31 mouse cellular contexts compared by ENCODE assay signal in the genomic region with DNA sequence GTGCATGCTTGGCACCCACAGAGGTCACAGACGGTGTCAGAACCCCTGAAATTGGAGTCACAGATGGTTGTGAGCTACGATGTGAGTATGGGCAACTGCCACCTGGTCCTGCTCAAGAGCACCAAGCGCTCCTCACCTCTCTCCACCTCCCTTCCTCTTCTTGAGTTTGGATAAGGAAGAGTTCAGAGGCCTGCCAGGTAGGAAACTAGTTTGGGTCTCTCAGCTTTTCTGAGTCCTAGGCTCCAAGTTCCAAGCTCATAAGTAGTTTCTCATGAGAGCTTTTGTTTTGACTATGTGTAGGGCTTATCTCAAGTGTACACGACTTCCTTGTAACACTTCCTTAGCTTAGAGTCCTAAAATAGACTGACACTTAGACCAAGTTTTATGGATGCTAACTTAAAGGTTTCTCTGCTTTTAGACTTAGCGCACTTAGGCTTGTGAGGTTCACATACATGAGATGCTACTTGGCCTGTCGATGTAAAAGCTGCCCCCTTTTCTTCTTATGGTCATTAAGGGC.
A peak's percentile ranks its signal among the peaks of the same experiment; 100 is the strongest.
DNase-seq lines count a peak whose midpoint lies in the region; ATAC-seq lines count a peak whose summit lies in the region.
"Had no signal": no experiment of that assay in that cellular context is flagged by ENCODE, and none has a peak within 500 bp of the region (broad histone marks: within the 10 kb centered on the region; RNA-seq: fewer than 3 reads in every experiment).

No protein-coding gene starts in this region.

- H3K4me3 ChIP-seq in megakaryocyte, embryonic 14.5 days (replicated peaks): peak overlapping the region; percentile 77
- H3K4me3 ChIP-seq: embryonic facial prominence, embryonic 12.5 days; heart, embryonic 13.5 days; hindbrain, embryonic 10.5 days; hindbrain, embryonic 15.5 days; left cerebral cortex, adult 2 months; limb, embryonic 12.5 days; liver, embryonic 15.5 days; lung, embryonic 15.5 days; midbrain, embryonic 13.5 days; neural tube, embryonic 13.5 days had no signal

- H3K9me3 ChIP-seq in megakaryocyte, embryonic 14.5 days: peaks cover 3% of the 10 kb centered on the region
- H3K9me3 ChIP-seq: embryonic facial prominence, embryonic 12.5 days; heart, embryonic 13.5 days; hindbrain, embryonic 10.5 days; hindbrain, embryonic 15.5 days; limb, embryonic 12.5 days; liver, embryonic 15.5 days; lung, embryonic 15.5 days; midbrain, embryonic 13.5 days; neural tube, embryonic 13.5 days had no signal

- peak; percentile 27 to 65 for DNase-seq in heart, adult 9 months (ENCODE audit: low spot score in 2 of 2)
- no peak for DNase-seq in heart, adult 8-10 months (ENCODE audit: low spot score)
- DNase-seq in kidney, adult 9 months: peak; percentile 22
- no peak for DNase-seq in kidney, postnatal 4 days
- DNase-seq in cerebellum, postnatal 10 days: no peak
- DNase-seq: adrenal gland, adult 2 months; adrenal gland, postnatal 36 days; B cell, adult 2 months; cerebellum, adult 8-10 months; cerebellum, postnatal 36 days; embryo, embryonic 11 days; gastrocnemius, postnatal 25 days; kidney, adult 11 months; right cerebral cortex, postnatal 4 days; thymus, adult 18-20 months; thymus, postnatal 25 days had no signal

- peaks cover 13% of the 10 kb centered on the region for H3K36me3 ChIP-seq in megakaryocyte, embryonic 14.5 days (replicated peaks; ENCODE audit: low read length)
- H3K36me3 ChIP-seq: embryonic facial prominence, embryonic 12.5 days; heart, embryonic 13.5 days; hindbrain, embryonic 10.5 days; hindbrain, embryonic 15.5 days; limb, embryonic 12.5 days; liver, embryonic 15.5 days; lung, embryonic 15.5 days; midbrain, embryonic 13.5 days; neural tube, embryonic 13.5 days had no signal

- H3K4me1 ChIP-seq in megakaryocyte, embryonic 14.5 days: peaks cover 95% of the 10 kb centered on the region
- H3K4me1 ChIP-seq: embryonic facial prominence, embryonic 12.5 days; liver, embryonic 15.5 days; lung, embryonic 15.5 days had no signal

- ATAC-seq in megakaryocyte, adult 5-6 weeks (ENCODE audit: poor library complexity, severe bottlenecking): no peak
- ATAC-seq: activated CD4-positive, CD25-positive, alpha-beta regulatory T cell, adult 4 months; forebrain, embryonic 14.5 days; inflammation-experienced regulatory T-cells, adult 6 months; midbrain, embryonic 13.5 days had no signal

- no peaks in the 10 kb centered on the region for H3K27me3 ChIP-seq in megakaryocyte, embryonic 14.5 days (replicated peaks)
- H3K27me3 ChIP-seq: embryonic facial prominence, embryonic 12.5 days; heart, embryonic 13.5 days; hindbrain, embryonic 15.5 days; limb, embryonic 12.5 days; liver, embryonic 15.5 days; lung, embryonic 15.5 days; neural tube, embryonic 13.5 days had no signal

Comparison
In these comparisons a context has a peak if more than half of its experiments do, and no peak if none do; other contexts are left out.
1. DNase-seq: peak in heart, adult 9 months (2 of 2) and kidney, adult 9 months (single experiment); none in heart, adult 8-10 months (single experiment), kidney, postnatal 4 days (0 of 2) and cerebellum, postnatal 10 days (0 of 2).